Mouse (Mus musculus): Measurements from ENCODE around the gene Sf3a2. TPM values are rescaled to one million over a fixed set of nuclear protein-coding genes. Genes with fewer than 3 reads are reported as not detected.

Sf3a2 gene
- polyA plus RNA-seq, 1 experiment from 2014 or later: 67.5 TPM

DNA sequence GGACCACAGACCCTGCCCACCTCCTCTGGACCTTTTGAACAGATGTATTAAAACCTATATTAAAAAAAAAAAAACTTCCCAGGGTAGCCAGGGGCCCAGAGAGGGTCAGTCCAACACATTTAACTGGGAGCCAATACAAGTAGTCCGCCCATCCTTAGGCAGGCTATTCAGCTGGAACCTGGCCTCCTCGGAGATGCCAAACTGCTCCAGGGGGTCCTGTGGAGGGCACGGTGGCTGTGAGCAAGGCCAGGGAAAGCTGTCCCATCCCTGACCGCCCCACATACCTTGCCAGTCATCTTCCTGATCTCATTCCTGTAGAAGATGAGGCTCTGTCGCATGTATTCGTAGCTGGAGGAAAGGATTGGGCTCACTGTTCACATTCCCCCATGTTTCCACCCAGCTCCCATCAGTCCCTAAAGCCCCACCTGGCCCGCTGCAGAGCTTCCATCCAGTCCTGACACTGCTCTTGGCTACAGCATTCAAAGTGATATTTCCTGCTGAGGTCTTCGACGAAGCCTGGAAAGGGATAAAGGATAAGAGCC, 1.6 kb upstream of the Sf3a2 start:
- Histone ChIP-seq H3K4me3 (peak overlapping the region; percentile 79), H3K9ac (peak overlapping the region; percentile 89), H3K27me3 (no peaks in the 10 kb centered on the region), H3K4me1 (replicated peaks) (peaks cover 43% of the 10 kb centered on the region), H3K4me2 (peak overlapping the region; percentile 97), H3K36me3 (peaks cover 64% of the 10 kb centered on the region), H3K27ac (replicated peaks) (no peak overlapping the region), H3K9me3 (no peaks in the 10 kb centered on the region)
- ATAC-seq (ENCODE audit: low read depth): no peak
- 83% methylated on average over 9 of the region's 9 CpGs for WGBS

DNA sequence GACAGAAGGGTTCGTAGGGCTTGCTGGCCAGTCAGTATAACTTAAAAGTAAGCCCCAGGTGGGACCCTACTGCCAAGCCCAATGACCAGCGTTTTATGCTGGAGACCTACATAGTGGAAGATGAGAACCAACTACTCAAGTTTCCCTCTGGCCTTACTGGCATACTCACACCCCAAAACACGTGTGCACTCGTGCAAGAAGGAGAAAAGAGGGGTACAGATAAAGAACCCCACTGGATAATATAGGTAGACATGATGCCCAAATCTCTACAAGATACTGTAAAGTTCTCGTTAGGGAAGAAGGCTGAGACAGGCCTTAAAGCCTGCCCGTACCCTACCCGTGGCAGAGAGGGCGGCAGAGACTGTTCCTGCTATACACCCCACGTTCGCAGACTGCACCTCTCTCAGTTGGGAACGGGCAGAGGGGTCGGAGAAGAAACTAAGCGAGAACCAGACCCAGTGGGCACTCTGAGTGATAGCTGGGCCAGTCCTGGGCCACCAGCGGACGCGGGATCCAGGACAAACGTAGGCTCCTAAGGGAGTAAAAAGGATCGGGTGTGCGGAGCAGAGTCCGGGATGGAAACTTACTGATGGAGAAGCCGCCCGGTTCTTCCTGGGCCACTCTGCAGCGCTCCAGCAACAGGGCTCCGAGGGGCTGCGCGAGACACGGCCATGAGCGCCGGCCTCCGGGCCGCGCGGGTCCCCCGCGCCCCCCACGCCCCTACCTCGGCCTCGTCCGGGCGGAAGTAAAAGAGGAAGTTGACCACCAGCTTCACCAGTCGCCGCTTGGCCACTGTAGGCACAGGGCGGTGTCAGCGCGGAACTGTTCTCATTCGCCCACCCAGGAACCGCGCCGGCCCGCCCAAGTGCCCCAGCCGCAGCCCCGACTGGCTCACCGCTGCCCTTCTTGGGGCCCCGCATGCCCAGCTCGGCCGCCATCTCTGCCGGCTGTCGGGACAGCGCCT, 530 bp upstream of the Sf3a2 start:
- WGBS: 3% methylated on average over 58 of the region's 59 CpGs
- Histone ChIP-seq H3K4me2 (peak overlapping the region; percentile 97), H3K9ac (peak overlapping the region; percentile 89), H3K27ac (replicated peaks) (peak overlapping the region; percentile 93), H3K4me3 (peak overlapping the region; percentile 79), H3K36me3 (peaks cover 64% of the 10 kb centered on the region), H3K9me3 (no peaks in the 10 kb centered on the region), H3K27me3 (no peaks in the 10 kb centered on the region), H3K4me1 (replicated peaks) (peaks cover 43% of the 10 kb centered on the region)
- peak; percentile 79 for ATAC-seq (ENCODE audit: low read depth)

DNA sequence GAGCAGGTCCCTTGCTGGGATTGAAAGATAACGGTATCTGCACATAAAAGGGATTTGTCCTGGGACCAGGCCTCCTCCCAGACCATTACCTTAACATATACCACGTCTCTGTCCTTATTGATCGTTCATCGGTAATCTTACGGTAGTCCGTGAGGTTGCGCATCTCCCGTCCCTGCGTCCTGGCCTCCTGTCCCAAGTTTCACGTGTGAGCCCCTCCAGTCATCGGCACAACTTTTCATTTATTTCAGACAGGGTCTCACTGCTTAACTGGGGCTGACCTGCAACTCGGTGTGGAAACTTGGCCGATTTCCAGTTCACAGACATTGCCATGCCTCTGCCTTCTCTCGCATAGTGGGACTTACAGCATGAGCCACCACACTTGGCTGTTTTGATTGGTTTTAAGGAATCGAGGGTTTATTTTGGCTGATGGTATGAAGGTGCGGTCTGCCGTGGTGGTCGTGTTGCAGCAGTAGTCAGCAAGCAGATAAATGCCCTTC, 1.1 kb downstream of the Sf3a2 start:
- H3K27me3 ChIP-seq: no peaks in the 10 kb centered on the region
- no peaks in the 10 kb centered on the region for H3K9me3 ChIP-seq
- peak overlapping the region; percentile 89 for H3K9ac ChIP-seq
- WGBS: 3% methylated on average over 18 of the region's 18 CpGs
- peaks cover 43% of the 10 kb centered on the region for H3K4me1 ChIP-seq (replicated peaks)
- peak overlapping the region; percentile 93 for H3K27ac ChIP-seq (replicated peaks)
- peak overlapping the region; percentile 79 for H3K4me3 ChIP-seq
- no peak for ATAC-seq (ENCODE audit: low read depth)
- H3K4me2 ChIP-seq: peak overlapping the region; percentile 97
- peaks cover 64% of the 10 kb centered on the region for H3K36me3 ChIP-seq

- H3K36me3 ChIP-seq: peaks cover 53% of the 10 kb centered on the region
- WGBS: 93% methylated on average over 10 of the region's 10 CpGs
- ATAC-seq (ENCODE audit: low read depth): no peak
- no peaks in the 10 kb centered on the region for H3K9me3 ChIP-seq
- H3K4me3 ChIP-seq: no peak overlapping the region
- no peak overlapping the region for H3K27ac ChIP-seq (replicated peaks)
- H3K9ac ChIP-seq: no peak overlapping the region
- 0 out of 2 replicates have a peak, but pooled peaks cover 8% of the 10 kb centered on the region for H3K27me3 ChIP-seq
- H3K4me1 ChIP-seq (replicated peaks): peaks cover 38% of the 10 kb centered on the region
- H3K4me2 ChIP-seq: no peak overlapping the region
Measured at GRCm38 (mm10) chr10:80802204-80802912, 4.4 kb downstream of the Sf3a2 start.

DNA sequence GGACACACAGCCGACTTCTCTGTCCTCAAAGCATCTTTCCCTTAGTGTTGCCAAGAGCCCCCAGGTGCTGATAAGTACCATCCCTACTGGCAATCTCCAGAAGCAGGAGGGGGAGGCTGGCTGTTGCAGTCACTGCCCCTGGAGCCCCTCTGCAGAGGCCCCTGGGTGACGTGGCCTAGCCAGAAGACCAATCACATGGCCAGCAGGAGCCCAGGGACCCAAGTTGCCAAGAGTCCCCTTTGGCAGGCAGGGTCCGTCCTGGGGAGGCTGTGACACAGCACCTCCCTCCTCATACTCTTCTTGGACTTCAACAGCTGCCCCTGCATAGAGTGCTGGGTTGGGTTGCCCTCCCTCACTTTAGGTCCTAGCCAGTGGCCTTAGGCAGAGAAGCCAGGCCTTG, 5.0 kb downstream of the Sf3a2 start:
- H3K4me1 ChIP-seq (replicated peaks): peaks cover 43% of the 10 kb centered on the region
- no peak for ATAC-seq (ENCODE audit: low read depth)
- H3K4me3 ChIP-seq: no peak overlapping the region
- whole genome bisulfite sequencing: 92% methylated on average over 3 of the region's 3 CpGs
- no peak overlapping the region for H3K4me2 ChIP-seq
- H3K9ac ChIP-seq: no peak overlapping the region
- H3K27me3 ChIP-seq: peaks cover 10% of the 10 kb centered on the region; the same call in 1 of the 2 replicates
- peaks cover 53% of the 10 kb centered on the region for H3K36me3 ChIP-seq
- no peak overlapping the region for H3K27ac ChIP-seq (replicated peaks)
- no peaks in the 10 kb centered on the region for H3K9me3 ChIP-seq

- ATAC-seq (ENCODE audit: low read depth): no peak
- H3K36me3 ChIP-seq: peaks cover 53% of the 10 kb centered on the region
- H3K4me1 ChIP-seq (replicated peaks): peaks cover 55% of the 10 kb centered on the region
- H3K9me3 ChIP-seq: no peaks in the 10 kb centered on the region
- H3K4me3 ChIP-seq: no peak overlapping the region
- no peak overlapping the region for H3K27ac ChIP-seq (replicated peaks)
- 95% methylated on average over 2 of the region's 2 CpGs for WGBS
- H3K27me3 ChIP-seq: peaks cover 23% of the 10 kb centered on the region
- no peak overlapping the region for H3K9ac ChIP-seq
- no peak overlapping the region for H3K4me2 ChIP-seq
Measured at GRCm38 (mm10) chr10:80804340-80804739, 6.3 kb downstream of the Sf3a2 start.

DNA sequence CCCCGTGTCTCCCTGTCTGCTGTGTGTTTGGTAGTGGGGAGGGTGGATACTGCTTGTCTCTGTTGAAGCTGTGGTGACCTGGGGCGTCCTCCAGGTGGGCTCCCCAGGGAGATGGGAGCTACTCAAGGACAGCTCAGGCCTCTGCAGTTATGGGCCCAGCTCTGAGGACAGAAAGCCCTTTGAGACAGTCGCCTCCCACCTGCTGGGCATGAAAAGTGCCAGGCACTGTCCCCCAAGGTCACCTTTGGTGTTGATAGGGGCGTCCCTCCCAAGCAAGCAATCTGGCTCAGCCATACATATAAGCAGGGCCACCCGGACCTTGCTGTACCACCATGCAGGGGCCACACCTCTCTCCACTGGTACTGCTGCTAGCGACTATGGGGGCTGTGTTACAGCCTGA, 6.9 kb downstream of the Sf3a2 start, which contains the start of gene Amh:
Gene Amh (plus strand): TSS at position 328 of the 400 bp plus-strand sequence.
- peaks cover 53% of the 10 kb centered on the region for H3K36me3 ChIP-seq
- H3K9ac ChIP-seq: 0 out of 2 replicates have a peak within 1 kb of the TSS, but pooled peaks have one; percentile 79
- H3K4me1 ChIP-seq (replicated peaks): peaks cover 50% of the 10 kb centered on the region
- H3K27me3 ChIP-seq: peaks cover 29% of the 10 kb centered on the region
- H3K9me3 ChIP-seq: no peaks in the 10 kb centered on the region
- whole genome bisulfite sequencing: 70% methylated on average over 6 of the region's 6 CpGs
- ATAC-seq (ENCODE audit: low read depth): no peak
- H3K4me3 ChIP-seq: no peak within 1 kb of the TSS
- no peak within 1 kb of the TSS for H3K27ac ChIP-seq (replicated peaks)
- peak within 1 kb of the TSS; percentile 75; the same call in 1 of the 2 replicates for H3K4me2 ChIP-seq

- ATAC-seq (ENCODE audit: low read depth): no peak
- Histone ChIP-seq H3K27me3 (peaks cover 33% of the 10 kb centered on the region), H3K9me3 (no peaks in the 10 kb centered on the region), H3K4me3 (no peak overlapping the region), H3K27ac (replicated peaks) (no peak overlapping the region), H3K4me1 (replicated peaks) (peaks cover 50% of the 10 kb centered on the region), H3K4me2 (no peak overlapping the region), H3K36me3 (peaks cover 49% of the 10 kb centered on the region), H3K9ac (no peak overlapping the region)
- 78% methylated on average over 5 of the region's 5 CpGs for WGBS
Measured at GRCm38 (mm10) chr10:80805322-80805721, 7.3 kb downstream of the Sf3a2 start.

DNA sequence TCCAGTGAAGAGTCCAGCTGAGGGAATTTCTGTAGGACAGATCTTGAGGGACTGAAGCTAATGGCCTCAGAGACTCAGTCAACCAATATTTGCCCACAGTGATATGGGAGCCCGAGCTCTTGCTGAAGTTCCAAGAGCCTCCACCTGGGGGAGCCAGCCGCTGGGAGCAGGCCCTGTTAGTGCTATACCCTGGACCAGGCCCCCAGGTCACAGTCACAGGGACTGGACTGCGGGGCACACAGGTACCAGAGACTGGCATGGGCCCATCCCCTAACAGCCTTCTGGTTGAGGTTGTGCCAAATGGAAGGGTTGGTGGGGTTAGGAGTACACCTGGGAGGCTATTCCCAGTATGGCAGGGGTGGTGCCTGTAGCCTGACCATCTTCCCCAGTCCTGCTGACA, 7.9 kb downstream of the Sf3a2 start:
- H3K4me2 ChIP-seq: peak overlapping the region; percentile 75
- H3K36me3 ChIP-seq: peaks cover 47% of the 10 kb centered on the region
- no peak overlapping the region for H3K4me3 ChIP-seq
- H3K4me1 ChIP-seq (replicated peaks): peaks cover 45% of the 10 kb centered on the region
- H3K9ac ChIP-seq: 0 out of 2 replicates have a peak overlapping the region, but pooled peaks have one; percentile 79
- peaks cover 39% of the 10 kb centered on the region for H3K27me3 ChIP-seq
- WGBS: 16% methylated on average over 3 of the region's 3 CpGs
- H3K27ac ChIP-seq (replicated peaks): no peak overlapping the region
- peak; percentile 23; the same call in 1 of the 2 replicates for ATAC-seq (ENCODE audit: low read depth)
- no peaks in the 10 kb centered on the region for H3K9me3 ChIP-seq

DNA sequence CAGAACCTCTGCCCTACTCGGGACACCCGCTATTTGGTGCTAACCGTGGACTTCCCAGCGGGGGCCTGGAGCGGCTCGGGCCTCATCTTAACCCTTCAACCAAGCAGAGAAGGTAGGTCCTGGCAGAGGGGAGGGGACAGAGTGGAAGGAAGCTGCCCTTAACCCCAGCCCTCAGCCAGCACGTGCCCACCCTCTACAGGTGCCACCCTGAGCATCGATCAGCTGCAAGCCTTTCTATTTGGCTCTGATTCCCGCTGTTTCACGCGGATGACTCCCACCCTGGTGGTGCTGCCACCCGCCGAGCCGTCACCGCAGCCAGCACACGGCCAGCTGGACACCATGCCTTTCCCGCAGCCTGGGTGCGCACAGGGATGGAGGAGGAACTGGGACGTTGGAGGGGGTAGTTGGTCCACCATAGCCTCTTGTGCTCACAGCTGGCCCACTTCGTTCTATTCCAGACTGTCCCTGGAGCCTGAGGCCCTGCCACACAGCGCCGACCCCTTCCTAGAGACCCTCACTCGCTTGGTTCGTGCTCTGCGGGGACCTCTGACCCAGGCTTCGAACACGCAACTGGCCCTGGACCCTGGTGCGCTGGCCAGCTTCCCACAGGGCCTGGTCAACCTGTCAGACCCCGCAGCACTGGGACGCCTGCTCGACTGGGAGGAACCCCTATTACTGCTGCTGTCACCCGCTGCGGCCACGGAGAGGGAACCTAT, 8.5 kb downstream of the Sf3a2 start:
- Histone ChIP-seq H3K4me3 (peak overlapping the region; percentile 44), H3K36me3 (peaks cover 41% of the 10 kb centered on the region), H3K9me3 (no peaks in the 10 kb centered on the region), H3K27ac (replicated peaks) (peak overlapping the region; percentile 86), H3K9ac (peak overlapping the region; percentile 79), H3K4me2 (peak overlapping the region; percentile 75), H3K27me3 (peaks cover 43% of the 10 kb centered on the region), H3K4me1 (replicated peaks) (peaks cover 42% of the 10 kb centered on the region)
- 39% methylated on average over 34 of the region's 34 CpGs for WGBS
- ATAC-seq (ENCODE audit: low read depth): peak; percentile 20

GRCm38 (mm10) chr10:80807057-80807627, 9.1 kb downstream of the Sf3a2 start:
- H3K4me1 ChIP-seq (replicated peaks): peaks cover 42% of the 10 kb centered on the region
- peak overlapping the region; percentile 75 for H3K4me2 ChIP-seq
- peak overlapping the region; percentile 86 for H3K27ac ChIP-seq (replicated peaks)
- peak overlapping the region; percentile 44 for H3K4me3 ChIP-seq
- H3K27me3 ChIP-seq: peaks cover 48% of the 10 kb centered on the region
- no peaks in the 10 kb centered on the region for H3K9me3 ChIP-seq
- ATAC-seq (ENCODE audit: low read depth): peak; percentile 85
- peak overlapping the region; percentile 79 for H3K9ac ChIP-seq
- peaks cover 35% of the 10 kb centered on the region for H3K36me3 ChIP-seq
- under 1% methylated on average over 54 of the region's 58 CpGs for WGBS
